Mouse (Mus musculus) MEL (cell line): ENCODE data around the gene Smad6. TPM values are rescaled to one million over a fixed set of nuclear protein-coding genes. Genes with fewer than 3 reads are reported as not detected.

Source experiments
- DNase-seq: peaks from one replicate; pipeline ENCODE4 v3.0.0; 2011; ENCODE audit warnings: low read depth, low spot score
- H3K27ac ChIP-seq: 2 replicates; pipeline ENCODE4 v1.5.1; 2012; ENCODE audit warnings: low read depth, mild to moderate bottlenecking, control low read depth, low read length, moderate library complexity; ENCODE audit not compliant: control insufficient read depth
- H3K27me3 ChIP-seq, 2 experiments: fragments of 150-350 bp in 1 of 2; sonication (generic) in 1 of 2; 2 replicates each; pipeline ENCODE4 v1.6.1; 2012; ENCODE audit warnings: low read length in 2 of 2, mild to moderate bottlenecking in 2 of 2, improper control_type of control experiment in 1 of 2, moderate library complexity in 1 of 2; ENCODE audit not compliant: insufficient read depth in 2 of 2, control insufficient read depth in 1 of 2
- H3K36me3 ChIP-seq, 2 experiments: 2 replicates each; pipeline ENCODE4 v1.6.1; 2012 to 2014; ENCODE audit warnings: low read length in 2 of 2, improper control_type of control experiment in 1 of 2, inconsistent platforms in 1 of 2, mild to moderate bottlenecking in 1 of 2; ENCODE audit not compliant: insufficient read depth in 2 of 2, control insufficient read depth in 1 of 2
- H3K4me1 ChIP-seq, 2 experiments: fragments of 150-350 bp in 1 of 2; sonication (generic) in 1 of 2; 2 replicates each; pipeline ENCODE4 v1.6.1; 2012; ENCODE audit warnings: low read length in 2 of 2, improper control_type of control experiment in 1 of 2, mild to moderate bottlenecking in 1 of 2; ENCODE audit not compliant: insufficient read depth in 2 of 2, control insufficient read depth in 1 of 2
- H3K4me3 ChIP-seq, 2 experiments: fragments of 150-350 bp in 1 of 2; sonication (generic) in 1 of 2; 2 replicates each; pipeline ENCODE4 v1.5.1; 2012; ENCODE audit warnings: low read depth in 2 of 2, low read length in 2 of 2, mild to moderate bottlenecking in 2 of 2, moderate library complexity in 2 of 2, control low read depth in 1 of 2, improper control_type of control experiment in 1 of 2; ENCODE audit not compliant: control insufficient read depth in 1 of 2, insufficient read depth in 1 of 2
- H3K79me2 ChIP-seq: 2 replicates; pipeline ENCODE4 v1.6.1; 2012; ENCODE audit warnings: mild to moderate bottlenecking, low read length, moderate library complexity; ENCODE audit not compliant: control insufficient read depth, poor library complexity, insufficient read depth
- H3K9ac ChIP-seq: 2 replicates; pipeline ENCODE4 v1.6.1; 2012; ENCODE audit warnings: low read depth, mild to moderate bottlenecking, control low read depth, low read length, moderate library complexity; ENCODE audit not compliant: control insufficient read depth, poor library complexity, severe bottlenecking
- H3K9me3 ChIP-seq: fragments of 150-350 bp; sonication (generic); replicated peaks from 2 replicates; pipeline ENCODE4 v1.6.1; 2012; ENCODE audit warnings: mild to moderate bottlenecking, low read length, improper control_type of control experiment, moderate library complexity; ENCODE audit not compliant: insufficient read depth
- CHD1 ChIP-seq: IDR thresholded peaks from 2 replicates; pipeline ENCODE4 v1.6.1; 2012; ENCODE audit warnings: low read depth, mild to moderate bottlenecking, inconsistent platforms, low read length, improper control_type of control experiment
- E2F4 ChIP-seq: IDR thresholded peaks from 2 replicates; pipeline ENCODE4 v1.6.1; 2011; ENCODE audit warnings: low read depth, low read length, improper control_type of control experiment, borderline replicate concordance
- ELF1 ChIP-seq: IDR thresholded peaks from 2 replicates; pipeline ENCODE4 v1.6.1; 2014; ENCODE audit warnings: low read depth, mild to moderate bottlenecking, inconsistent platforms, low read length, improper control_type of control experiment, moderate library complexity
- ETS1 ChIP-seq: IDR thresholded peaks from 2 replicates; pipeline ENCODE4 v1.6.1; 2012; ENCODE audit warnings: low read depth, mild to moderate bottlenecking, inconsistent platforms, low read length, improper control_type of control experiment, moderate library complexity
- JUND ChIP-seq: IDR thresholded peaks from 2 replicates; pipeline ENCODE4 v1.6.1; 2011; ENCODE audit warnings: low read depth, mild to moderate bottlenecking, improper control_type of control experiment, low read length
- KAT2A ChIP-seq: conservative IDR thresholded peaks from 2 replicates; pipeline ENCODE4 v1.6.1; 2012; ENCODE audit warnings: low read depth, low read length, improper control_type of control experiment, inconsistent platforms
- MAFK ChIP-seq: IDR thresholded peaks from 2 replicates; pipeline ENCODE4 v1.6.1; 2011; ENCODE audit warnings: low read depth, mild to moderate bottlenecking, low read length, improper control_type of control experiment, borderline replicate concordance
- MEF2A ChIP-seq: IDR thresholded peaks from 2 replicates; pipeline ENCODE4 v1.6.1; 2014; ENCODE audit warnings: low read depth, mild to moderate bottlenecking, inconsistent platforms, low read length, improper control_type of control experiment; ENCODE audit not compliant: poor library complexity, insufficient replicate concordance, severe bottlenecking; ENCODE audit errors: extremely low read depth
- MYC ChIP-seq: IDR thresholded peaks from 2 replicates; pipeline ENCODE4 v1.6.1; 2011; ENCODE audit warnings: low read depth, mild to moderate bottlenecking, low read length, improper control_type of control experiment, moderate library complexity
- POLR2A ChIP-seq, 2 experiments: IDR thresholded peaks; 2 replicates each; pipeline ENCODE4 v1.6.1; 2011 to 2012; ENCODE audit warnings: low read length in 2 of 2, mild to moderate bottlenecking in 2 of 2, control low read depth in 1 of 2, improper control_type of control experiment in 1 of 2, low read depth in 1 of 2, moderate library complexity in 1 of 2; ENCODE audit not compliant: control insufficient read depth in 1 of 2, insufficient read depth in 1 of 2, poor library complexity in 1 of 2
- RAD21 ChIP-seq: IDR thresholded peaks from 2 replicates; pipeline ENCODE4 v1.6.1; 2011; ENCODE audit warnings: mild to moderate bottlenecking, low read depth, low read length, improper control_type of control experiment
- TAL1 ChIP-seq: IDR thresholded peaks from 2 replicates; pipeline ENCODE4 v1.6.1; 2012; ENCODE audit warnings: mild to moderate bottlenecking, inconsistent platforms, low read length, moderate library complexity, mixed read lengths
- USF1 ChIP-seq: IDR thresholded peaks from 2 replicates; pipeline ENCODE4 v1.6.1; 2014; ENCODE audit warnings: low read depth, mild to moderate bottlenecking, inconsistent platforms, low read length, improper control_type of control experiment, moderate library complexity
- ZKSCAN1 ChIP-seq: IDR thresholded peaks from 2 replicates; pipeline ENCODE4 v1.6.1; 2012; ENCODE audit warnings: low read depth, mild to moderate bottlenecking, inconsistent platforms, low read length, improper control_type of control experiment, moderate library complexity
- ZNF384 ChIP-seq: IDR thresholded peaks from 2 replicates; pipeline ENCODE4 v1.6.1; 2012; ENCODE audit warnings: low read depth, mild to moderate bottlenecking, inconsistent platforms, low read length, improper control_type of control experiment
- polyA plus RNA-seq, 2 experiments: library from polyadenylated mRNA; stranded (reverse) in 1 of 2; unstranded in 1 of 2; fragments of >175 nt in 1 of 2; fragments of >200 nt in 1 of 2; gene quantifications; 2 replicates each; pipeline versions ENCODE4 v1.2.1 to v1.2.4; 2012; ENCODE audit warnings: low replicate concordance in 2 of 2, low read depth in 1 of 2; ENCODE audit not compliant: insufficient read length in 2 of 2, insufficient read depth in 1 of 2, missing spikeins in 1 of 2
- total RNA-seq: library from RNA; depleted of rRNA; stranded (reverse); fragments of 300-350 nt; gene quantifications from 2 replicates; pipeline ENCODE4 v1.2.3, GENCODE M21; 2012

The Smad6 gene
- total and polyA plus RNA-seq, 3 experiments = 2.2 to 3.9 TPM; not detected in 1

DNA sequence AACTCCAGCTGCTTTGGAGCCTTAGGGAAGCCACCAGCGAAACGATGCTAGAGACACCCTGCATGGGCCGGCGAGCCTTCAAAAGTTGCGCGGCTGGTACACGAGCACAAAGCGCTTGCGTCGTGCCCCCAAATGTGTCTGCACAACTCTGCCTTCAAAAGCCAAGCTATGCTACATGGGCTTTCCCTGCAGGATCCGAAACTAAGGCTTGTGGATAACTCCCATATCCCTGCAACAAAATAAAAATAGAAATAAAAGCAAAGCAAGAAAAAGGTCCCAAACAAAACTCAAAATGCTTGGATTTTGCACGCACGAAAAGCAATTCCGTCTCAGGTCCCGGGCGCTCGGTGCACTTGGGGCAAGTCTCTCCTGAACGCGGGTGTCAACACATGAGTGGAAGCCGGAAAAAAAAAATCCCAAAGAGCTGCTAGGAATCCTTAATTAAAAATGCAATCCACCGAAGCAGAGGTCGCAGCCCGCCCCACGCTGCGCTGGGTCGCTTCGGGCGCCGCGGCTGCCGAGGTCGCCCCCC, 474 bp downstream of the Smad6 start:
- Histone ChIP-seq H3K4me3 (peak overlapping the region; percentile 59 to 66), H3K36me3 (peaks cover 0 to 12% of the 10 kb centered on the region in 2 experiments; a peak in 2 of 4 replicates), H3K9me3 (no peaks in the 10 kb centered on the region), H3K79me2 (no peaks in the 10 kb centered on the region; the same call in 1 of the 2 replicates), H3K27me3 (no peaks in the 10 kb centered on the region), H3K9ac (peak overlapping the region; percentile 73), H3K4me1 (peaks cover 2 to 12% of the 10 kb centered on the region in 2 experiments; a peak in 2 of 4 replicates), H3K27ac (peak overlapping the region; percentile 73)
- DNase-seq = peak; percentile 17
- no peak for TF ChIP-seq MEF2A

DNA sequence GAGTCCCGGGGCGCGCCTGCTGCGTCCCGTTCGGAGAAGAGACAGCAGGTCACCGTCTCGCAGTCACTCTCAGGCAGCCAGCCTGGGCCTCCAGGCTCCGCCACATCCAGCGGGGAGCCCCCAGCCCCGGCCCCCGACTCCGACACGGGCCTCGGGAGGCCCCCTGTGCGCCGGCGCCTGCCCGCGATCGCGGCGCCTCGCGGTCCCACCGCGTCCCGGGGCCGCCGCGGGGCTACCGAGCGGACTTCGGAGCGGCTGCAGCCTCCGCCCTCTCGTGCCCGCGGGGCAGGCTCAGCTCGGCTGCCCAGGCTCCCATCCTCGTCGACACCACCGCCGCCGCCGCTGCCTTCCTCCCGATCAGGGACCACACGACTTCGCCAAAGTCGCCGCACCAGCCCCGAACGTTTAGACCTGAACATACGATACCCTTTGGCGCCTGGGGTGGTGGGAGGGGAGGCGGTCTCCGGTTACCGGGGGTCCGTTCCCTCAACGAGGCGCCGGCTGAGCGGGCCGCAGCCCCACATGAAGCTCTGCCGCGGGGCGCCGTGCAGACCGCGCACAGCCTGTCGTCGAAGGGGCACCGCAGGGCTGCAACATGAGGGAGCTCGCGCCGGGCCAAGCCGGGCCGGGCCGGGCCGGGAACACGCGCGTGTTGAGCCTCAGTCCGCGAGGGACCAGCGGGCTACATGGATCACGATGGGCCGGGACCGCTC, 1.1 kb downstream of the Smad6 start:
- Histone ChIP-seq H3K4me1 (peaks cover 2 to 15% of the 10 kb centered on the region in 2 experiments; a peak in 2 of 4 replicates), H3K9ac (no peak overlapping the region; the same call in 1 of the 2 replicates), H3K9me3 (no peaks in the 10 kb centered on the region)
- TF ChIP-seq ZKSCAN1 (no peak), USF1 (no peak), ELF1 (no peak), ETS1 (no peak), CHD1 (no peak), JUND (no peak), KAT2A (no peak), E2F4 (no peak), MAFK (no peak), MYC (no peak), MEF2A (no peak), RAD21 (no peak), TAL1 (no peak), POLR2A (IDR thresholded peaks at IDR 0.05; ENCODE audit: control insufficient read depth in 1 of 2, insufficient read depth in 1 of 2, low read depth in 1 of 2, low read length in 2 of 2, poor library complexity in 1 of 2) (no peak), ZNF384 (no peak)
- TF ChIP-seq, all 39 proteins: peak for 0
- H3K27ac ChIP-seq = no peak overlapping the region
- H3K79me2 ChIP-seq = no peaks in the 10 kb centered on the region; the same call in 1 of the 2 replicates
- H3K36me3 ChIP-seq = peaks cover 0 to 15% of the 10 kb centered on the region in 2 experiments; a peak in 2 of 4 replicates
- peak overlapping the region in 1 of 2 experiments; percentile 59; a peak in 2 of 4 replicates for H3K4me3 ChIP-seq
- no peaks in the 10 kb centered on the region for H3K27me3 ChIP-seq
- DNase-seq = no peak
